Mouse (Mus musculus) natural killer cell, adult 2 months (primary cell): ENCODE data around the gene Mixl1.

Experiments used
- DNase-seq, 2 experiments: peaks; one replicate each; pipeline ENCODE4 v3.0.0; 2022; ENCODE audit warnings: low spot score in 2 of 2

The Mixl1 gene

GRCm38 (mm10) chr1:180696626-180697352 is at the start of gene Mixl1:
Gene Mixl1 (minus strand): TSS chr1:180697034.
- no peak for DNase-seq

GRCm38 (mm10) chr1:180729231-180729630 is 32.4 kb upstream of the Mixl1 start:
- no peak for DNase-seq

- no peak for DNase-seq
Observed at GRCm38 (mm10) chr1:180726183-180726582, 29.3 kb upstream of the Mixl1 start.

- peak; percentile 85 to 88 for DNase-seq
Observed at GRCm38 (mm10) chr1:180725704-180726179, 28.9 kb upstream of the Mixl1 start, which contains the start of gene Acbd3. Gene Acbd3 (plus strand): TSS chr1:180726043.

- no peak for DNase-seq
Observed at GRCm38 (mm10) chr1:180723701-180724238, 26.9 kb upstream of the Mixl1 start.

- no peak for DNase-seq
Observed at GRCm38 (mm10) chr1:180722608-180723007, 25.8 kb upstream of the Mixl1 start.

- DNase-seq: peak; percentile 67 to 84
Observed at GRCm38 (mm10) chr1:180719951-180720689, 23.3 kb upstream of the Mixl1 start.

GRCm38 (mm10) chr1:180719483-180719882 is 22.6 kb upstream of the Mixl1 start:
- no peak for DNase-seq

- DNase-seq: no peak
Observed at GRCm38 (mm10) chr1:180718756-180719155, 21.9 kb upstream of the Mixl1 start.

GRCm38 (mm10) chr1:180708935-180709776 is 12.3 kb upstream of the Mixl1 start:
- no peak for DNase-seq

GRCm38 (mm10) chr1:180707813-180708212 is 11.0 kb upstream of the Mixl1 start:
- no peak for DNase-seq

GRCm38 (mm10) chr1:180707368-180707767 is 10.5 kb upstream of the Mixl1 start:
- peak in 1 of 2 experiments; percentile 39 for DNase-seq

GRCm38 (mm10) chr1:180703400-180703799 is 6.6 kb upstream of the Mixl1 start:
- DNase-seq: no peak

- no peak for DNase-seq
Observed at GRCm38 (mm10) chr1:180698063-180698462, 1.2 kb upstream of the Mixl1 start.

GRCm38 (mm10) chr1:180691284-180691683 is 5.5 kb downstream of the Mixl1 start:
- DNase-seq: no peak
